Mouse (Mus musculus) liver, adult 2 months (tissue): ENCODE measurements around the gene Ctdspl. TPM values are rescaled to one million over a fixed set of nuclear protein-coding genes. Genes with fewer than 3 reads are reported as not detected.

ENCODE experiments used
- DNase-seq: peaks from one replicate; pipeline ENCODE4 v3.0.0-alpha.2; 2011; ENCODE audit warnings: low read depth, low spot score; ENCODE audit errors: extremely low read depth
- H3K27ac ChIP-seq: fragments of 200-500 bp; replicated peaks from 2 replicates; pipeline ENCODE4 v1.5.1; 2012; ENCODE audit warnings: low read depth, mild to moderate bottlenecking, control low read depth, inconsistent platforms, low read length; ENCODE audit not compliant: insufficient read depth
- H3K27me3 ChIP-seq: fragments of 200-500 bp; 2 replicates; pipeline ENCODE4 v1.6.1; 2012; ENCODE audit warnings: mild to moderate bottlenecking, moderate library complexity, low read length, inconsistent platforms; ENCODE audit not compliant: control insufficient read depth, insufficient read depth
- H3K36me3 ChIP-seq: fragments of 200-500 bp; 2 replicates; pipeline ENCODE4 v1.6.1; 2012; ENCODE audit warnings: low read length, inconsistent platforms; ENCODE audit not compliant: control insufficient read depth, insufficient read depth
- H3K4me1 ChIP-seq: fragments of 200-500 bp; 2 replicates; pipeline ENCODE4 v1.6.1; 2011; ENCODE audit warnings: low read length; ENCODE audit not compliant: control insufficient read depth, insufficient read depth
- H3K4me3 ChIP-seq: fragments of 200-500 bp; 2 replicates; pipeline ENCODE4 v1.5.1; 2011; ENCODE audit warnings: low read depth, mild to moderate bottlenecking, control low read depth, low read length, moderate library complexity; ENCODE audit not compliant: insufficient read depth
- H3K79me2 ChIP-seq: fragments of 200-500 bp; 2 replicates; pipeline ENCODE4 v1.6.1; 2012; ENCODE audit warnings: inconsistent platforms, mild to moderate bottlenecking, low read length, moderate library complexity; ENCODE audit not compliant: control insufficient read depth, insufficient read depth
- H3K9ac ChIP-seq: fragments of 200-500 bp; 2 replicates; pipeline ENCODE4 v1.6.1; 2012; ENCODE audit warnings: low read depth, mild to moderate bottlenecking, control low read depth, inconsistent platforms, low read length
- CTCF ChIP-seq: fragments of 200-500 bp; IDR thresholded peaks from 2 replicates; pipeline ENCODE4 v1.5.1; 2011; ENCODE audit warnings: low read depth, low read length, control low read depth
- POLR2A ChIP-seq: fragments of 200-500 bp; IDR thresholded peaks from 2 replicates; pipeline ENCODE4 v1.6.1; 2011; ENCODE audit warnings: low read length, control low read depth; ENCODE audit not compliant: insufficient read depth; ENCODE audit errors: extremely low read depth
- WGBS: fragments of 180-500 bp; shearing (Covaris S2); methylation state at CpG from one replicate; pipeline ENCODE4 v1.1.7; 2018; 5-methylcytosine and 5-hydroxymethylcytosine counted together
- polyA plus RNA-seq: library from polyadenylated mRNA; depleted of rRNA; stranded (reverse); fragments of >200 nt; gene quantifications from 2 replicates; pipeline ENCODE4 v1.2.3, GENCODE M21; 2012
- total RNA-seq: library from RNA; depleted of rRNA; stranded (reverse); fragments of >200 nt; gene quantifications from 2 replicates; pipeline ENCODE4 v1.2.3, GENCODE M21; 2014

Ctdspl gene
- total and polyA plus RNA-seq, 2 experiments: 2.5 to 3.5 TPM

- Histone ChIP-seq H3K27ac (no peak overlapping the region), H3K27me3 (no peaks in the 10 kb centered on the region), H3K36me3 (no peaks in the 10 kb centered on the region)
Observed at GRCm38 (mm10) chr9:118943941-118944340, 17.7 kb downstream of the Ctdspl start.

GRCm38 (mm10) chr9:118944388-118944787, 18.1 kb downstream of the Ctdspl start:
- no peaks in the 10 kb centered on the region for H3K36me3 ChIP-seq
- no peaks in the 10 kb centered on the region for H3K27me3 ChIP-seq
- DNase-seq: no peak
- H3K4me3 ChIP-seq: no peak overlapping the region
- H3K4me1 ChIP-seq: peaks cover 10% of the 10 kb centered on the region; the same call in 1 of the 2 replicates
- 81% methylated on average over 12 of the region's 12 CpGs for WGBS
- no peaks in the 10 kb centered on the region; the same call in 1 of the 2 replicates for H3K79me2 ChIP-seq
- no peak for TF ChIP-seq CTCF
- no peak for TF ChIP-seq POLR2A
- no peak overlapping the region for H3K9ac ChIP-seq
- H3K27ac ChIP-seq: 0 out of 2 replicates have a peak overlapping the region, but pooled peaks have one; percentile 12

More at GRCm38 (mm10) chr9:118943941-118944340, 17.7 kb downstream of the Ctdspl start:
- Histone ChIP-seq H3K4me3 (no peak overlapping the region), H3K79me2 (no peaks in the 10 kb centered on the region; the same call in 1 of the 2 replicates), H3K9ac (no peak overlapping the region), H3K4me1 (peaks cover 13% of the 10 kb centered on the region; the same call in 1 of the 2 replicates)
- 36% methylated on average over 5 of the region's 5 CpGs for WGBS
- TF ChIP-seq POLR2A (no peak), CTCF (no peak)
- DNase-seq: no peak

GRCm38 (mm10) chr9:118948486-118948885, 22.2 kb downstream of the Ctdspl start:
- Histone ChIP-seq H3K4me1 (0 out of 2 replicates have a peak, but pooled peaks cover 4% of the 10 kb centered on the region), H3K36me3 (no peaks in the 10 kb centered on the region), H3K79me2 (peaks cover 2% of the 10 kb centered on the region; the same call in 1 of the 2 replicates), H3K9ac (no peak overlapping the region), H3K4me3 (no peak overlapping the region), H3K27me3 (no peaks in the 10 kb centered on the region), H3K27ac (no peak overlapping the region)
- DNase-seq: no peak
- no peak for TF ChIP-seq CTCF
- TF ChIP-seq POLR2A: no peak
- 93% methylated on average over 5 of the region's 5 CpGs for WGBS

GRCm38 (mm10) chr9:118949124-118949523, 22.9 kb downstream of the Ctdspl start:
- peaks cover 3% of the 10 kb centered on the region; the same call in 1 of the 2 replicates for H3K79me2 ChIP-seq
- no peaks in the 10 kb centered on the region for H3K27me3 ChIP-seq
- DNase-seq: no peak
- H3K27ac ChIP-seq: no peak overlapping the region
- no peaks in the 10 kb centered on the region for H3K4me1 ChIP-seq
- H3K4me3 ChIP-seq: no peak overlapping the region
- H3K36me3 ChIP-seq: no peaks in the 10 kb centered on the region
- H3K9ac ChIP-seq: no peak overlapping the region
- WGBS: 91% methylated on average over 8 of the region's 8 CpGs
- TF ChIP-seq CTCF (no peak), POLR2A (no peak)

GRCm38 (mm10) chr9:118949654-118950053, 23.4 kb downstream of the Ctdspl start:
- no peak overlapping the region for H3K4me3 ChIP-seq
- no peaks in the 10 kb centered on the region for H3K36me3 ChIP-seq
- no peaks in the 10 kb centered on the region for H3K27me3 ChIP-seq
- no peak for TF ChIP-seq POLR2A
- no peak for TF ChIP-seq CTCF
- no peaks in the 10 kb centered on the region for H3K4me1 ChIP-seq
- peaks cover 3% of the 10 kb centered on the region; the same call in 1 of the 2 replicates for H3K79me2 ChIP-seq
- H3K27ac ChIP-seq: no peak overlapping the region
- no peak overlapping the region for H3K9ac ChIP-seq
- no peak for DNase-seq
- WGBS: 87% methylated on average over 4 of the region's 4 CpGs

GRCm38 (mm10) chr9:118950061-118950460, 23.8 kb downstream of the Ctdspl start:
- Histone ChIP-seq H3K27me3 (no peaks in the 10 kb centered on the region), H3K79me2 (peaks cover 3% of the 10 kb centered on the region; the same call in 1 of the 2 replicates), H3K27ac (no peak overlapping the region), H3K4me3 (no peak overlapping the region), H3K4me1 (no peaks in the 10 kb centered on the region), H3K9ac (no peak overlapping the region), H3K36me3 (no peaks in the 10 kb centered on the region)
- no peak for DNase-seq
- 74% methylated on average over 10 of the region's 10 CpGs for WGBS
- TF ChIP-seq POLR2A (no peak), CTCF (no peak)
